Mouse (Mus musculus): ENCODE data around the gene Emilin3. TPM values are rescaled to one million over a fixed set of nuclear protein-coding genes. Genes with fewer than 3 reads are reported as not detected.

Emilin3 gene
- polyA plus RNA-seq, 1 experiment from 2014 or later: 1.5 TPM

DNA sequence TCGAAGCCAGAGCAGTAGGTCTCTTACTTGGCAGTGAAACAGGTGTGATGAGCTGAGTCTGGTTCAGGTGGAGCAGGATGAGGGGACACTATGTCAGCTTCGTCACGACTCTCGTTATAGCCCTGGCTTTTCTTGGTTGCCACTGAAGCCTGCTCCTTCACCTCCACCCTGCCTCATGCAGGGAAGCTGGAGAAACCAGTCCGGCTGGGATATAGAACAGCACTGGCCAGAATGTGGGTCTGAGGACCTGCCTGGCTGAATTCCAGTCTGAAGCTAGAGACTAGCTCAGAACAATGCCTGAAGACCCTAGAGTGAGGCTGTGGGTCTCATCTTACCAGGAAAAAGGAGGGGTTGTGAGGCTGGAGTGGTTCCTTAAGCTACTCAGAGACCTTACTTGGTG, 21.1 kb downstream of the Emilin3 start:
- no peak overlapping the region for H3K27ac ChIP-seq
- no peak for ATAC-seq (replicated peaks; ENCODE audit: low FRiP score, low read depth)

GRCm38 (mm10) chr2:160887859-160888258, 24.3 kb downstream of the Emilin3 start:
- Histone ChIP-seq H3K27ac (peak overlapping the region; percentile 52; the same call in 1 of the 2 replicates), H3K4me2 (ENCODE audit: low read length) (peak overlapping the region; percentile 72), H3K9ac (ENCODE audit: low read depth, low read length) (peak overlapping the region; percentile 43), H3K4me1 (replicated peaks; ENCODE audit: insufficient read depth, low read length) (no peaks in the 10 kb centered on the region), H3K9me3 (replicated peaks; ENCODE audit: low read length) (no peaks in the 10 kb centered on the region), H3K4me3 (replicated peaks; ENCODE audit: low read depth, low read length) (peak overlapping the region; percentile 34), H3K36me3 (ENCODE audit: insufficient read depth, low read length) (no peaks in the 10 kb centered on the region), H3K27me3 (ENCODE audit: insufficient read depth, low read length) (no peaks in the 10 kb centered on the region)
- ATAC-seq (replicated peaks; ENCODE audit: low FRiP score, low read depth): peak; percentile 91
- TF ChIP-seq CTCF (IDR thresholded peaks at IDR 0.05; ENCODE audit: low read depth): no peak
- DNase-seq (ENCODE audit: low spot score): peak; percentile 68
- under 1% methylated on average over 26 of the region's 26 CpGs for WGBS

More for the DNA sequence above, 21.1 kb downstream of the Emilin3 start:
- H3K4me3 ChIP-seq (replicated peaks; ENCODE audit: low read depth, low read length): no peak overlapping the region
- no peak overlapping the region for H3K4me2 ChIP-seq (ENCODE audit: low read length)
- no peaks in the 10 kb centered on the region for H3K9me3 ChIP-seq (replicated peaks; ENCODE audit: low read length)
- DNase-seq (ENCODE audit: low spot score): no peak
- H3K27me3 ChIP-seq (ENCODE audit: insufficient read depth, low read length): no peaks in the 10 kb centered on the region
- H3K9ac ChIP-seq (ENCODE audit: low read depth, low read length): no peak overlapping the region
- WGBS: 73% methylated on average over 5 of the region's 5 CpGs
- H3K36me3 ChIP-seq (ENCODE audit: insufficient read depth, low read length): no peaks in the 10 kb centered on the region
- H3K4me1 ChIP-seq (replicated peaks; ENCODE audit: insufficient read depth, low read length): no peaks in the 10 kb centered on the region
- TF ChIP-seq CTCF (IDR thresholded peaks at IDR 0.05; ENCODE audit: low read depth): no peak

- no peak overlapping the region for H3K9ac ChIP-seq (ENCODE audit: low read depth, low read length)
These were observed 24.8 kb downstream of the Emilin3 start for GRCm38 (mm10) chr2:160887284-160887683.

GRCm38 (mm10) chr2:160886221-160886620, 25.9 kb downstream of the Emilin3 start:
- Histone ChIP-seq H3K4me1 (replicated peaks; ENCODE audit: insufficient read depth, low read length) (no peaks in the 10 kb centered on the region), H3K27me3 (ENCODE audit: insufficient read depth, low read length) (no peaks in the 10 kb centered on the region), H3K9ac (ENCODE audit: low read depth, low read length) (no peak overlapping the region), H3K9me3 (replicated peaks; ENCODE audit: low read length) (no peaks in the 10 kb centered on the region), H3K4me3 (replicated peaks; ENCODE audit: low read depth, low read length) (no peak overlapping the region), H3K27ac (no peak overlapping the region), H3K36me3 (ENCODE audit: insufficient read depth, low read length) (no peaks in the 10 kb centered on the region), H3K4me2 (ENCODE audit: low read length) (no peak overlapping the region)
- ATAC-seq (replicated peaks; ENCODE audit: low FRiP score, low read depth) (no peak), DNase-seq (ENCODE audit: low spot score) (no peak)
- TF ChIP-seq CTCF (IDR thresholded peaks at IDR 0.05; ENCODE audit: low read depth): no peak
- 85% methylated on average over 3 of the region's 3 CpGs for WGBS

More at GRCm38 (mm10) chr2:160887284-160887683, 24.8 kb downstream of the Emilin3 start:
- Histone ChIP-seq H3K4me1 (replicated peaks; ENCODE audit: insufficient read depth, low read length) (no peaks in the 10 kb centered on the region), H3K27me3 (ENCODE audit: insufficient read depth, low read length) (no peaks in the 10 kb centered on the region), H3K27ac (peak overlapping the region; percentile 52; the same call in 1 of the 2 replicates), H3K4me3 (replicated peaks; ENCODE audit: low read depth, low read length) (peak overlapping the region; percentile 34), H3K4me2 (ENCODE audit: low read length) (peak overlapping the region; percentile 72), H3K9me3 (replicated peaks; ENCODE audit: low read length) (no peaks in the 10 kb centered on the region), H3K36me3 (ENCODE audit: insufficient read depth, low read length) (no peaks in the 10 kb centered on the region)
- ATAC-seq (replicated peaks; ENCODE audit: low FRiP score, low read depth) (peak; percentile 80), DNase-seq (ENCODE audit: low spot score) (peak; percentile 94)
- TF ChIP-seq CTCF (IDR thresholded peaks at IDR 0.05; ENCODE audit: low read depth): peak; percentile 98
- 1% methylated on average over 11 of the region's 11 CpGs for WGBS

GRCm38 (mm10) chr2:160884830-160885229, 27.3 kb downstream of the Emilin3 start:
- Histone ChIP-seq H3K4me1 (replicated peaks; ENCODE audit: insufficient read depth, low read length) (no peaks in the 10 kb centered on the region), H3K27ac (no peak overlapping the region), H3K9me3 (replicated peaks; ENCODE audit: low read length) (no peaks in the 10 kb centered on the region), H3K4me2 (ENCODE audit: low read length) (no peak overlapping the region), H3K36me3 (ENCODE audit: insufficient read depth, low read length) (no peaks in the 10 kb centered on the region), H3K9ac (ENCODE audit: low read depth, low read length) (no peak overlapping the region), H3K4me3 (replicated peaks; ENCODE audit: low read depth, low read length) (no peak overlapping the region), H3K27me3 (ENCODE audit: insufficient read depth, low read length) (no peaks in the 10 kb centered on the region)
- ATAC-seq (replicated peaks; ENCODE audit: low FRiP score, low read depth) (no peak), DNase-seq (ENCODE audit: low spot score) (peak; percentile 48)
- WGBS: 17% methylated on average over 2 of the region's 2 CpGs
- TF ChIP-seq CTCF (IDR thresholded peaks at IDR 0.05; ENCODE audit: low read depth): peak; percentile 82

DNA sequence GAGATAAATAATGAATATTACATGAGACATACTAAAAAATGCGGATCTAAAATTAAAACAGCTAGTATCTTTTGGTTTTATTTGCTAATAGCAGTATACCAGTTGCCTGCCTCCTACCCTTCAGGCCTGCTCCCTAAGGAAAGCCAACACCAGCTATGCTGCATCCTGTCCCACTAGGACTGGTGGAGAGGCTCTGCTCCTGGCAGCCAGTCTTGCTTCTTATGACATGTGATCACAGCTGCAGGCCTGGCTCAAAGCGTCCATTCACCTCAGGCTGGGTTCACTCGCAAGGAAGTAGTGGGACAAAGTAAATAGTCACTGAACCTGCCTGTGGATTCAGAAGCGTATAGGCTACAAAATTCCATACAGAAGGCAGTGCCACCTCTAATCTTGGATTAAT, 28.2 kb downstream of the Emilin3 start:
- 69% methylated on average over 4 of the region's 4 CpGs for WGBS
- Histone ChIP-seq H3K27ac (no peak overlapping the region), H3K9ac (ENCODE audit: low read depth, low read length) (no peak overlapping the region), H3K4me2 (ENCODE audit: low read length) (no peak overlapping the region), H3K27me3 (ENCODE audit: insufficient read depth, low read length) (no peaks in the 10 kb centered on the region), H3K4me3 (replicated peaks; ENCODE audit: low read depth, low read length) (no peak overlapping the region), H3K36me3 (ENCODE audit: insufficient read depth, low read length) (no peaks in the 10 kb centered on the region), H3K9me3 (replicated peaks; ENCODE audit: low read length) (no peaks in the 10 kb centered on the region), H3K4me1 (replicated peaks; ENCODE audit: insufficient read depth, low read length) (no peaks in the 10 kb centered on the region)
- ATAC-seq (replicated peaks; ENCODE audit: low FRiP score, low read depth): no peak
- DNase-seq (ENCODE audit: low spot score): no peak
- TF ChIP-seq CTCF (IDR thresholded peaks at IDR 0.05; ENCODE audit: low read depth): no peak

GRCm38 (mm10) chr2:160882436-160882835, 29.7 kb downstream of the Emilin3 start:
- WGBS: 86% methylated on average over 5 of the region's 5 CpGs
- H3K27me3 ChIP-seq (ENCODE audit: insufficient read depth, low read length): no peaks in the 10 kb centered on the region
- no peak overlapping the region for H3K4me2 ChIP-seq (ENCODE audit: low read length)
- DNase-seq (ENCODE audit: low spot score) (no peak), ATAC-seq (replicated peaks; ENCODE audit: low FRiP score, low read depth) (no peak)
- H3K36me3 ChIP-seq (ENCODE audit: insufficient read depth, low read length): no peaks in the 10 kb centered on the region
- no peaks in the 10 kb centered on the region for H3K4me1 ChIP-seq (replicated peaks; ENCODE audit: insufficient read depth, low read length)
- TF ChIP-seq CTCF (IDR thresholded peaks at IDR 0.05; ENCODE audit: low read depth): no peak
- H3K9ac ChIP-seq (ENCODE audit: low read depth, low read length): no peak overlapping the region
- no peaks in the 10 kb centered on the region for H3K9me3 ChIP-seq (replicated peaks; ENCODE audit: low read length)
- H3K27ac ChIP-seq: no peak overlapping the region
- H3K4me3 ChIP-seq (replicated peaks; ENCODE audit: low read depth, low read length): no peak overlapping the region
